Mouse (Mus musculus) T-cell, adult 2 months (primary cell): ENCODE measurements at regions not wholly inside any gene's neighbourhood (a gene's known extent, or its start where the extent isn't known, plus 50 kb on each side); places are given as distances from the start of the nearest gene placed in this dataset.

ENCODE experiments used
- DNase-seq: peaks from one replicate; pipeline ENCODE4 v3.0.0; 2022; ENCODE audit warnings: low spot score

- no peak for DNase-seq
Observed at GRCm38 (mm10) chr13:28898900-28899299, 54.6 kb downstream of the Sox4 start.

GRCm38 (mm10) chr13:28892896-28893295 lies 60.6 kb downstream of the Sox4 start:
- DNase-seq = no peak

- DNase-seq = no peak
Observed at GRCm38 (mm10) chr13:28887098-28887497, 66.4 kb downstream of the Sox4 start.

DNA sequence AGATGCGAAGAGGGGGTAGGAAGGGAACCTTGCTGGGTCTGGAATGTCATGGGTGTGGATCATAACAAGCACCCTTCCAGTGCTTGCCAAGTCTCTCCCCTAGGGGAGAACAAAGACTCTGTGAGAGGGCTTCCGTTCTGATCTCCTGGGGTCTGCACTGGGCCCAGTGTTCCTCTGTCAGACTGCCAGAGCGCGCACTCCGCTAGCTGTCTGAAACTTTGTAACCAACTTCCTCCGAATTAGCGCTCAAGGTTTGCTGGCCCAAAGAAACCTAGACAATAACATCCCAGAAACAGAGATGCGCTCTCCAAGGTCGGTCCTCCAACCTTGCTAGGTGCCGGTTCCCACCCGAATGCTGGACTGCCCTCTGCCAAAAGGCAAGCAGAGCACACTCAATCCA lies 66.8 kb downstream of the Sox4 start:
- DNase-seq = no peak

GRCm38 (mm10) chr13:28885083-28886037 lies 68.2 kb downstream of the Sox4 start:
- DNase-seq = no peak

- peak; percentile 7 for DNase-seq
Observed at GRCm38 (mm10) chr13:28884191-28884820, 69.2 kb downstream of the Sox4 start.

DNA sequence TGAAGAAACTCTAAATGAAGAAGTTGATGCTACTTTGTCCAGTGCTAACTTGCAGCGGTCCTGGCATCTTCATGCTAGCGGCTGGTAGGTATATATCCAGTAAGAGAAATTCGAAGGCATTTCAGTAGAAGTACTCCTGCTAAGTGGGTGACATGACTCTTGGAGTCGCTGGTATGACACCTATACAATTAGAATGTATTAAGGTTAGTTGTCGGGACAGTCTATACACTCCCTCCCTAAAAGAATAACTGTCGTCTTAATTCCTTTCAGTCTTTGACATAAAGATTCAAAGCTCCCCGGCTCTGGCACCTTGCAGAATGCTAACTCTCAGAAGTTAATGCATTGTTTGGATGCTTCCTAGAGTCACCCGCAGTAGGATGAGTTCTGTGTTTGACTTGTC lies 70.1 kb downstream of the Sox4 start:
- DNase-seq = no peak

DNA sequence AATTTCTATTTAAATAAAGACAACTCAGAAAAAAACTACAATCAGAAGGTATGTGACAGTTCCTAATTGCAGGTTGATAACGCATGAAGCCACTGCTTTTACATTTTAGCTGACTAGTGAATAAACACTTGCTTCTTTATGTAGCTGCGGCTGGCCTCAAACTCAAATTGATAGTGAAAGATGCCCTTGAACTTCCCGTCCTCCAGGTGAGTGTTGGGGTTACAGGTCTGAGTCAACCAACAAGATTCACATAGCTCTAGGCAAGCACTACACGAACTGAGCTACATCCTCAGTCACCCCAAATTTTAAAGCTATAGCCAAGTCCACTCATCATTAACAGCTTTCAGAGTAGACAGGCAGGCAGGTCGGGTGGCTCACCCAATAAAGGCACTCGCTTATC lies 72.6 kb downstream of the Sox4 start:
- peak; percentile 11 for DNase-seq

DNA sequence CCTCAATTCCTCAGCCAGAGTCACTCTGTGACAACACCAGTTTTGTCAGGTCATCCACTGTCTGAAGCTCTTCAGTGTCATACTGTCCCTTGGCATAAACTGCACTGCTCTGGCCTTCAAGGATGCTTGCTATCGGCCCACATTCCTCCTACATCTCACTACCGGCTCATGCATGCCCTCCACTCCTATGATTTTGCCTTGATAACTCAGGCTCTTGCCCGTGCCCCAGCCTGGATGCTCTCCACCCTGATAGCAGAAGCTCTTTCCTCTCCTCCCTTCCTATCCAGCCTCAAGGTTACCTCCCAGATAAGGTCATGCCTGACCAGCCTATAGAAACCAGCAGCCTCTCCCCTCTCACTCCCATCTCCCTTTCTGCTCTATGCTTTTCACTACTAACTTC lies 74.8 kb downstream of the Sox4 start:
- DNase-seq = no peak

GRCm38 (mm10) chr13:28876771-28877170 lies 76.7 kb downstream of the Sox4 start:
- no peak for DNase-seq

DNA sequence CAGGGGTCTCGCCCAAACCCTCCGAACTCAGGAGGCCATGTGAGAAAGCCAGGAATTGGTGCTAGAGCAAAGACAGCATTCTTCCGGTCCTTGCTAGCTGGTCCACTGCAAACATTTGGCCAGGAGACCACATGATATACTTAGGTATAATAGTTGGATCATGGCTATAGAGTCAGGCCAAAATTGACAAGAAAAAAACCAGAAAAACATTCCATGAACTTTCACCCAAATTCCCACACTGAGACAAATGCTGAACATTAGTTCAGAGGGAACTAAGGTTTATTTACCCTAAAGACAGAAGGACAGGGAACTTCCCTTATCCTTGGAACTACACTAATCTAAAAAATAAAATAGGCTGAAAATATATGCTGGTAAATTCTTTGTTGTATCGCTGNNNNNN lies 82.8 kb downstream of the Sox4 start:
- no peak for DNase-seq

GRCm38 (mm10) chr13:28867210-28867609 lies 86.3 kb downstream of the Sox4 start:
- no peak for DNase-seq

DNA sequence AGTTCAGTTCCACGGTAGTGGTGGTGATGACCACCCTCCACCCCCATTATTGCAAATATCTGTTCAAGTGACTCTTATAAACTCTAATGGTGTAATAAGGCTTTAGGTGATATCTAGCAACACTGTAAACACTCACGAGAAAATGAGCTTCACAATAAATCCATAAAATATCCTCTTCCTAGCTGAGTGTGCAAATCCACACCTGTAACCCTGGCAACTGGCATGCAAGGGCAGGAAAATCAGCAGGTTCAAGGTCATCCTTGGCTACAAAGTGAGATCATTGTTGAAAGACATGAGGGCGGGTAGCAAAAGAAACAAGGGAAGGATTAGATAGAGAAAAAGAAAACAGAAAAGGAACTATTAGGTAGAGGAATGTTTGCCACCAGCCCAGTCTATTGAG lies 86.8 kb downstream of the Sox4 start:
- DNase-seq = no peak

DNA sequence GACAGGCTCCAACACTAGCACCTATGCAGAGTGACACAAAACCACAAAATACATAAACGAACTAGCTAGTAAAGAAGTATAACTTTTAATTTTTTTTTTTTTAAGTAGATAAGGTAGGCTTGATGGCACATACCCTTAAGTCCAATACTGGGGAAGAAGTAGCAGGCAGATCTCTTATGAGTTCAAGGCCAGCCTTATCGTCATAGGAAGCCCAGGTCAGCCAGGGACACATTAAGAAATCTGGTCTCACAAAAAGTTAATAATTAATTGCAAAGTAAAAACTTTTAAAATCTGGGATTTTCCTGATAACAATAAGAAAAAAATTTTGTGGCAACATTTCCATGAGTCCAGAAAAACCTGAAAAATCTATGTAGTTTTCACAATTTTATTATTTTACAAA lies 92.9 kb downstream of the Sox4 start:
- no peak for DNase-seq

- no peak for DNase-seq
Observed at GRCm38 (mm10) chr13:28859829-28860427, 93.6 kb downstream of the Sox4 start.

DNA sequence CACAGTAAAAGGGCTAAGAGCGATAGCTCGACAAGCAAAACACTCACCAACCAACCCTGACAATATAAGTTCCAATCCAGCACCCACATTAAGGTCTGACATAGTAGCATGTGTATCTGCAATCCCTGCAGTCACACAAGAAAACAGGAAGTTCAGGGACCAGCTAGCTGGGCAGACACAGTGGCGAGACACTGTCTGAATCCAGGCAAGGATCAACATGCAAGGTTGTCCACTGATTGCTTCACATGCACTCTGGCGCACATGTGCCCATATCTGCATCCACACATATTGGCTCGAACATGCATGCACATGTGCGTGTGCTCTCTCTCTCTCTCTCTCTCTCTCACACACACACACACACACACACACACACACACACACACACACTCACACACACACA lies 95.5 kb downstream of the Sox4 start:
- DNase-seq = no peak

GRCm38 (mm10) chr13:28857201-28857600 lies 96.3 kb downstream of the Sox4 start:
- no peak for DNase-seq

GRCm38 (mm10) chr13:28856472-28856871 lies 97.0 kb downstream of the Sox4 start:
- DNase-seq = no peak

DNA sequence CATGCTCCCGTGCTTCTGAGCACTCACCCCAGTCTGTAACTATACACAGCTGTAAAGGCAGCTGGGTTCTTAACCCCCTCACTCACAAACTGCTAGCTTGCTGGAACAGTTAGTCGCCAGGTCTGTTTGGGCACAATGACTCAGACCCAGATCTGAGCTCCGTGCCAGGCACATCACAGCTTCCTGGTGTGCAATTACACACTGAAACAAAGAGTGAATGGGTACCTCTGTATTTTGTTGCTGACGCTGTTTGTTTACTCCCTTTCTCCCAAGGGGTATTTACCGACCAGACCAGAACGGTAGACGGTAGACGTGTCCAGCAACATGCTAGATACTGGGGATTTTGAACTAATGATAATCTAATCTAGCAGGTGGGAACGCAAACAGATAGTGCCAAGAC lies 99.3 kb downstream of the Sox4 start:
- no peak for DNase-seq

GRCm38 (mm10) chr13:28848305-28848704 lies 105.2 kb downstream of the Sox4 start:
- no peak for DNase-seq

DNA sequence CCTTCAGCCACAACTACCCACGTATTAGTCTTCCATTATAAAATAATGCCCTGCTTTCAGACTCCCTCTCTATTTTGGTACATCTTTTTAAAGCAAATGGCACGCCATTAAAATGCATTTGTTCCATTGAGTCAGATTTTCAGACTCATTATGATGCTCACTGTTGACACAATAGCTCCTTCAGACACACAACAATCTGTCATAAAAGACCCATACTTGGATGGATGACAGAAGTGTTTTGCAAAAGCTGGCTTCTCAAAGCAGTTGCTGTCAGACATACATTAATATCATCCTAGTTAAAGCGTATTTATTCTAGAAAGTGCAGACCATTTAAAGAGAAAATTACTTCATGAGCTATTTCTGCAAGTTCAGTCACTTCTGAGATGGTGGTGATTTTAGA lies 106.0 kb downstream of the Sox4 start:
- DNase-seq = no peak

GRCm38 (mm10) chr13:28844495-28844894 lies 109.0 kb downstream of the Sox4 start:
- no peak for DNase-seq

DNA sequence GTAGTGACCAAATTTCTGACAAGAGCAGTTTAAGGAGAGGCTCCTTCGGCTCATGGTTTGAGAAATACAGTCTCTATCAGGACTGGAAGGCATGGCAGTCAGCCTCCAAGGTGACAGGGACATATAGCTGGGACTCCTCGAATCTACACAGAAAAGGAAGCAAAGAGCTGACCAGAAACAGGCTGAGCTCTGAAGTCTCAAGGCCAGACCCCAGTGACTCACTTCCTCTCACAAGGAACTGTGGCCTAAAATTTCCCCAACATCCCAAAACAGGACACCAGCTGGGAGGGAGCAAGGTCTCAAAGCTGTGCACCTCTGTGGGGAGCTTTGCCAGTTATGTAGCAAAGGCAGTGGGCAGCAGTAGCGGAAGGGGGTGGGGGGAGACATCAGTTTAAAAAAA lies 110.7 kb downstream of the Sox4 start:
- DNase-seq = no peak
